Mouse (Mus musculus): Measurements from ENCODE around the gene Ttc28. TPM values are rescaled to one million over a fixed set of nuclear protein-coding genes. Genes with fewer than 3 reads are reported as not detected.

Gene Ttc28
- total RNA-seq (2012; rRNA removed): 1.1 and 1.2 TPM in 2 replicates
- polyA plus RNA-seq (2012; ENCODE audit: insufficient read depth in 1 of 2, insufficient read length in 2 of 2, low read depth in 1 of 2, low replicate concordance in 2 of 2, missing spikeins in 1 of 2): 1 to 10 TPM in 1 of 2 experiments, not detected in 1; 1.8 TPM

DNA sequence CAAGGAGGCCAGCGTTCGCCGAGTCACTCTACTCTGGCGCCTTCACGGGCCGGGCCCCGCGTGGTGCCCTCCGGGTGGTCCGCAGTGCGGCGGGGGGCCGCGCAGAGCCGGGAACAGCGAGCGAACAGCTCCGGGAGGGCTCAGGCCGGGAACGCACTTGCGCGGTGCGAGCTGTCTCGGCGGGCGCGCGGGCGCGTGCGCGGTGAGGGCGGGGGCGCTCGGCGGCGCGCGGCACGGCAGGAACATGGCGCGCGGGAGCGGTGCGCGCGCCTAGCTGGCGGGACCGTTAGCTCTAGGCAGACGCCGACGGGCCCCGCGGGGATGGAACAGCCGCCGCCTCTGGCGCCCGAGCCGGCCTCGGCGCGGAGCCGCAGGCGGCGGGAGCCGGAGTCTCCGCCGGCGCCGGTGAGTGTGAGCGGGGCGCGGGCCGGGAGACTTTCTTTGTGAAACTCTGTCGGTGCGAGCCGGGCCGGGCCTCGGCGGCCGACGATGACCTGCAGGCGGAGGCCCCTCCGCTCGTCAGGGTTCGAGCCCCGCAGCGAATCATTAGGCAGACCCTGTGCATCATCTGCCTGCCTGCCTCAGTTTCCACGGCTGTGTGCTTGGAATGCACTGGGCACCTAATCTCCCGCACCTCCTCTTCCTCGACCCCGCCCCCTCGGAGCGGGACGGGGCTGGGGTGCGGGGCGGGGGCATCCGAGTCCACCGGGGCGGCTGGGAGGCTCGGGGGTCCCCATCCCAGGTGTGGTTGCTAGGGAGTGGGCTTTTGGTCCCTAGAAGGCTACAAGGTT, at the start of gene Ttc28:
Gene Ttc28, plus strand, starts transcription at position 220 of the 791 bp plus-strand sequence.
- Histone ChIP-seq H3K4me3 (ENCODE audit: control insufficient read depth in 1 of 2, insufficient read depth in 1 of 2, low read depth in 2 of 2, low read length in 2 of 2) (peak within 1 kb of the TSS; percentile 94 to 99), H3K79me2 (ENCODE audit: control insufficient read depth, insufficient read depth, low read length, poor library complexity) (peaks cover 3% of the 10 kb centered on the region; the same call in 1 of the 2 replicates), H3K4me1 (ENCODE audit: control insufficient read depth in 1 of 2, insufficient read depth in 2 of 2, low read length in 2 of 2) (peaks cover 0 to 4% of the 10 kb centered on the region in 2 experiments; a peak in 1 of 4 replicates), H3K9ac (ENCODE audit: control insufficient read depth, low read depth, low read length, poor library complexity, severe bottlenecking) (peak within 1 kb of the TSS; percentile 85), H3K27ac (ENCODE audit: control insufficient read depth, low read depth, low read length) (no peak within 1 kb of the TSS), H3K36me3 (ENCODE audit: control insufficient read depth in 1 of 2, insufficient read depth in 2 of 2, low read length in 2 of 2) (peaks cover 2 to 3% of the 10 kb centered on the region in 2 experiments; a peak in 1 of 4 replicates), H3K27me3 (ENCODE audit: control insufficient read depth in 1 of 2, insufficient read depth in 2 of 2, low read length in 2 of 2) (no peaks in the 10 kb centered on the region), H3K9me3 (replicated peaks; ENCODE audit: insufficient read depth, low read length) (no peaks in the 10 kb centered on the region)
- TF ChIP-seq MXI1 (IDR thresholded peaks at IDR 0.05; ENCODE audit: low read depth, low read length) (peak; percentile 12; the same call in 1 of the 2 replicates), CTCF (IDR thresholded peaks at IDR 0.05 in 2 of 3, conservative IDR thresholded peaks at IDR 0.05 in 1 of 3; ENCODE audit: control insufficient read depth in 1 of 3, insufficient read depth in 1 of 3, low read depth in 2 of 3, low read length in 3 of 3, poor library complexity in 1 of 3, severe bottlenecking in 1 of 3) (no peak), POLR2A (IDR thresholded peaks at IDR 0.05; ENCODE audit: control insufficient read depth in 1 of 2, insufficient read depth in 1 of 2, low read depth in 1 of 2, low read length in 2 of 2, poor library complexity in 1 of 2) (peak in 1 of 2 experiments; percentile 59; a peak in 1 of 4 replicates), MAZ (IDR thresholded peaks at IDR 0.05; ENCODE audit: low read depth, low read length) (peak; percentile 56; the same call in 1 of the 2 replicates), RCOR1 (IDR thresholded peaks at IDR 0.05; ENCODE audit: low read depth, low read length) (no peak), NRF1 (IDR thresholded peaks at IDR 0.05; ENCODE audit: insufficient read depth, low read depth, low read length, poor library complexity, severe bottlenecking) (peak; percentile 75), NELFE (IDR thresholded peaks at IDR 0.05; ENCODE audit: low read depth, low read length) (peak; percentile 42), SIN3A (IDR thresholded peaks at IDR 0.05; ENCODE audit: low read length) (peak; percentile 43; the same call in 1 of the 2 replicates)
- peak; percentile 80 for DNase-seq (ENCODE audit: low read depth, low spot score)

- Histone ChIP-seq H3K27ac (ENCODE audit: control insufficient read depth, low read depth, low read length) (no peak overlapping the region), H3K9ac (ENCODE audit: control insufficient read depth, low read depth, low read length, poor library complexity, severe bottlenecking) (no peak overlapping the region), H3K79me2 (ENCODE audit: control insufficient read depth, insufficient read depth, low read length, poor library complexity) (no peaks in the 10 kb centered on the region), H3K27me3 (ENCODE audit: control insufficient read depth in 1 of 2, insufficient read depth in 2 of 2, low read length in 2 of 2) (no peaks in the 10 kb centered on the region), H3K36me3 (ENCODE audit: control insufficient read depth in 1 of 2, insufficient read depth in 2 of 2, low read length in 2 of 2) (peaks cover 0 to 13% of the 10 kb centered on the region in 2 experiments; a peak in 2 of 4 replicates), H3K4me3 (ENCODE audit: control insufficient read depth in 1 of 2, insufficient read depth in 1 of 2, low read depth in 2 of 2, low read length in 2 of 2) (no peak overlapping the region), H3K9me3 (replicated peaks; ENCODE audit: insufficient read depth, low read length) (no peaks in the 10 kb centered on the region), H3K4me1 (ENCODE audit: control insufficient read depth in 1 of 2, insufficient read depth in 2 of 2, low read length in 2 of 2) (peaks cover 6 to 11% of the 10 kb centered on the region in 2 experiments)
- no peak for DNase-seq (ENCODE audit: low read depth, low spot score)
- TF ChIP-seq BHLHE40 (IDR thresholded peaks at IDR 0.05; ENCODE audit: borderline replicate concordance, low read depth, low read length): no peak
- TF ChIP-seq ZNF384 (IDR thresholded peaks at IDR 0.05; ENCODE audit: low read depth, low read length): no peak
- no peak for TF ChIP-seq NRF1 (IDR thresholded peaks at IDR 0.05; ENCODE audit: insufficient read depth, low read depth, low read length, poor library complexity, severe bottlenecking)
- TF ChIP-seq EP300 (IDR thresholded peaks at IDR 0.05; ENCODE audit: low read depth in 1 of 2, low read length in 2 of 2): no peak
- TF ChIP-seq POLR2AphosphoS2 (IDR thresholded peaks at IDR 0.05; ENCODE audit: low read length): no peak
Observed at GRCm38 (mm10) chr5:110831036-110831720, 48.4 kb upstream of the Ttc28 start.

All from MEL (cell line).